ENCODE assay signal across 14 mouse cellular contexts in genomic region chr2:45101586-45101985, GRCm38 (mm10). TPM values are rescaled to one million over a fixed set of nuclear protein-coding genes. Genes with fewer than 3 reads are reported as not detected.
DNase-seq lines count a peak whose midpoint lies in the region; ATAC-seq lines count a peak whose summit lies in the region.
"Had no signal": no experiment of that assay in that cellular context is flagged by ENCODE, and none has a peak within 500 bp of the region (broad histone marks: within the 10 kb centered on the region; RNA-seq: fewer than 3 reads in every experiment).

No protein-coding gene starts in this region.

- no peaks in the 10 kb centered on the region for H3K9me3 ChIP-seq in hindbrain, embryonic 15.5 days
- H3K9me3 ChIP-seq in hindbrain, embryonic 13.5 days, result no peaks in the 10 kb centered on the region
- H3K9me3 ChIP-seq in megakaryocyte, embryonic 14.5 days, result no peaks in the 10 kb centered on the region
- no peaks in the 10 kb centered on the region for H3K9me3 ChIP-seq in forebrain, embryonic 14.5 days (replicated peaks; ENCODE audit: control insufficient read depth, low read length)
- H3K9me3 ChIP-seq in midbrain, embryonic 13.5 days, result no peaks in the 10 kb centered on the region
- H3K9me3 ChIP-seq: embryonic facial prominence, embryonic 15.5 days had no signal

- no peak overlapping the region for H3K9ac ChIP-seq in hindbrain, embryonic 15.5 days
- H3K9ac ChIP-seq in hindbrain, embryonic 13.5 days, result no peak overlapping the region
- no peak overlapping the region; the same call in 1 of the 2 replicates for H3K9ac ChIP-seq in forebrain, embryonic 14.5 days (ENCODE audit: low read length)
- no peak overlapping the region for H3K9ac ChIP-seq in midbrain, embryonic 13.5 days (replicated peaks)
- H3K9ac ChIP-seq: embryonic facial prominence, embryonic 15.5 days had no signal

- H3K4me2 ChIP-seq in hindbrain, embryonic 15.5 days, result no peak overlapping the region
- H3K4me2 ChIP-seq in hindbrain, embryonic 13.5 days, result no peak overlapping the region
- H3K4me2 ChIP-seq in forebrain, embryonic 14.5 days (ENCODE audit: low read length), result peak overlapping the region; percentile 12; the same call in 1 of the 2 replicates
- H3K4me2 ChIP-seq in midbrain, embryonic 13.5 days (replicated peaks), result no peak overlapping the region; the same call in 1 of the 2 replicates
- H3K4me2 ChIP-seq: embryonic facial prominence, embryonic 15.5 days had no signal

- no peaks in the 10 kb centered on the region for H3K36me3 ChIP-seq in hindbrain, embryonic 15.5 days
- no peaks in the 10 kb centered on the region for H3K36me3 ChIP-seq in hindbrain, embryonic 13.5 days
- peaks cover 94% of the 10 kb centered on the region for H3K36me3 ChIP-seq in megakaryocyte, embryonic 14.5 days (replicated peaks; ENCODE audit: low read length)
- peaks cover 14% of the 10 kb centered on the region; the same call in 1 of the 2 replicates for H3K36me3 ChIP-seq in forebrain, embryonic 14.5 days (ENCODE audit: control insufficient read depth, insufficient read depth, low read length)
- H3K36me3 ChIP-seq in midbrain, embryonic 13.5 days, result no peaks in the 10 kb centered on the region
- H3K36me3 ChIP-seq: embryonic facial prominence, embryonic 15.5 days had no signal

- H3K27ac ChIP-seq in hindbrain, embryonic 15.5 days (replicated peaks), result peak overlapping the region; percentile 36
- H3K27ac ChIP-seq in hindbrain, embryonic 13.5 days, result no peak overlapping the region
- H3K27ac ChIP-seq in forebrain, embryonic 14.5 days (ENCODE audit: low read depth, low read length), result no peak overlapping the region
- no peak overlapping the region; the same call in 1 of the 2 replicates for H3K27ac ChIP-seq in midbrain, embryonic 13.5 days

- DNase-seq in forebrain, embryonic 14.5 days (ENCODE audit: low spot score), result no peak
- DNase-seq in left cerebral cortex, adult 8-10 months (ENCODE audit: low spot score in 2 of 2), result no peak
- DNase-seq: adrenal gland, adult 2 months; gastrocnemius, postnatal 10 days; heart, postnatal 10 days; right cerebral cortex, postnatal 4 days had no signal

- peaks cover 66% of the 10 kb centered on the region for H3K4me1 ChIP-seq in hindbrain, embryonic 15.5 days (replicated peaks)
- H3K4me1 ChIP-seq in hindbrain, embryonic 13.5 days (replicated peaks), result peaks cover 83% of the 10 kb centered on the region
- H3K4me1 ChIP-seq in megakaryocyte, embryonic 14.5 days, result peaks cover 96% of the 10 kb centered on the region
- H3K4me1 ChIP-seq in forebrain, embryonic 14.5 days (ENCODE audit: control insufficient read depth, insufficient read depth, low read length), result peaks cover 89% of the 10 kb centered on the region
- peaks cover 95% of the 10 kb centered on the region for H3K4me1 ChIP-seq in midbrain, embryonic 13.5 days (replicated peaks)

- no peak overlapping the region for H3K4me3 ChIP-seq in hindbrain, embryonic 15.5 days
- no peak overlapping the region for H3K4me3 ChIP-seq in hindbrain, embryonic 13.5 days
- peak overlapping the region; percentile 79 for H3K4me3 ChIP-seq in megakaryocyte, embryonic 14.5 days (replicated peaks)
- H3K4me3 ChIP-seq in forebrain, embryonic 14.5 days (ENCODE audit: low read depth, low read length), result no peak overlapping the region
- H3K4me3 ChIP-seq in midbrain, embryonic 13.5 days (replicated peaks), result no peak overlapping the region
- H3K4me3 ChIP-seq: embryonic facial prominence, embryonic 15.5 days had no signal

- no peaks in the 10 kb centered on the region for H3K27me3 ChIP-seq in hindbrain, embryonic 15.5 days
- no peaks in the 10 kb centered on the region for H3K27me3 ChIP-seq in hindbrain, embryonic 13.5 days
- no peaks in the 10 kb centered on the region for H3K27me3 ChIP-seq in megakaryocyte, embryonic 14.5 days (replicated peaks)
- H3K27me3 ChIP-seq in forebrain, embryonic 14.5 days (replicated peaks; ENCODE audit: control insufficient read depth, insufficient read depth, low read length), result no peaks in the 10 kb centered on the region
- H3K27me3 ChIP-seq in midbrain, embryonic 13.5 days, result no peaks in the 10 kb centered on the region
- H3K27me3 ChIP-seq: Patski had no signal

- WGBS in hindbrain, embryonic 15.5 days, result 65% methylated on average over 2 of the region's 2 CpGs
- WGBS in hindbrain, embryonic 13.5 days, result 71% methylated on average over 2 of the region's 2 CpGs
- WGBS in forebrain, embryonic 14.5 days, result 44% methylated on average over 2 of the region's 2 CpGs
- WGBS in midbrain, embryonic 13.5 days, result 31% methylated on average over 2 of the region's 2 CpGs

- no peak for ATAC-seq in hindbrain, embryonic 15.5 days (ENCODE audit: low FRiP score, low read depth)
- no peak for ATAC-seq in hindbrain, embryonic 13.5 days (ENCODE audit: low FRiP score)
- no peak for ATAC-seq in megakaryocyte, adult 5-6 weeks (ENCODE audit: poor library complexity, severe bottlenecking)
- ATAC-seq in forebrain, embryonic 14.5 days, result no peak
- ATAC-seq in midbrain, embryonic 13.5 days, result 0 out of 2 replicates have a peak, but pooled peaks have one; percentile 6
- ATAC-seq in erythroblast, adult 5-6 weeks (replicated peaks; ENCODE audit: low FRiP score, poor library complexity, severe bottlenecking), result no peak
- ATAC-seq: Patski had no signal

RNA-seq across cellular contexts. Expression of gene Zeb2, which starts 15.6 kb away (rescaled TPM):
- polyA plus RNA-seq in hindbrain, embryonic 15.5 days (2015; fragmentation: Nextera tagmentation; extraction: Ambion mirVana), result 37.0 and 38.0 TPM in 2 replicates
- polyA plus RNA-seq in hindbrain, embryonic 13.5 days (2015; fragmentation: Nextera tagmentation; extraction: Ambion mirVana), result 50.4 and 57.4 TPM in 2 replicates
- 14.4 and 20.1 TPM in 2 replicates for polyA plus RNA-seq in megakaryocyte, embryonic 14.5 days (2012; ENCODE audit: insufficient read depth, low replicate concordance)
- 288 and 305 TPM in 2 replicates for total RNA-seq in megakaryocyte, adult 5-6 weeks (2015)
- total RNA-seq in megakaryocyte, adult 5-6 weeks (2017), result 278 and 291 TPM in 2 replicates
- 70.6 and 87.0 TPM in 2 replicates for polyA plus RNA-seq in forebrain, embryonic 14.5 days (2014; fragmentation: Nextera tagmentation; extraction: Ambion mirVana)
- polyA plus RNA-seq in midbrain, embryonic 13.5 days (2015; fragmentation: Nextera tagmentation; extraction: Ambion mirVana), result 38.9 and 50.2 TPM in 2 replicates
- 100 to 1,000 TPM; 162 to 184 (median 166) TPM for total RNA-seq in left cerebral cortex, adult 8-10 months (2022)
- total RNA-seq in erythroblast, adult 5-6 weeks (2015; ENCODE audit: low replicate concordance), result 33.2 and 42.6 TPM in 2 replicates
- total RNA-seq in erythroblast, adult 5-6 weeks (2017; ENCODE audit: low replicate concordance), result 39.3 and 42.8 TPM in 2 replicates
